In the genomic region with DNA sequence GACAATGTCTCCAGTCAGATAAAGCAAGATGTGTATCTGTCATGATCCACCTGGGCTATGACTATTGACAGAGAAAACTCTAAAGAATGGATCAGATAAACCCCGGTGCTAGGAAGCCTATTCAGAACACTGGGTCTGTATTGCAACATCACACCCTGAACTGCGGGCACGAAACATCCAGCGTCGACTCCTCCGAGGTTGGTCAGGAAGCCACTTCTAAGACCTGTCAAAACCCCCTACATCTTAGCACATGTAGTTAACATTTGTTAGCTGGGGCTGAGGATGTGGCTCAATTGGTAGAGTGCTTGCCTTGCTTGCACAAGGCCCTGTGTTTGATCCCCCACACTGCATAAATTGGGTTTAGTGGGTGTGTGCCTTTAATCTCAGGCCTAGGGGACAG, we compare ENCODE assay signal across 28 mouse cellular contexts. TPM values are rescaled to one million over a fixed set of nuclear protein-coding genes. Genes with fewer than 3 reads are reported as not detected.
DNase-seq lines count a peak whose midpoint lies in the region; ATAC-seq lines count a peak whose summit lies in the region.
"Had no signal": no experiment of that assay in that cellular context is flagged by ENCODE, and none has a peak within 500 bp of the region (broad histone marks: within the 10 kb centered on the region; RNA-seq: fewer than 3 reads in every experiment).

No protein-coding gene starts in this region.

- H3K4me3 ChIP-seq in neural tube, embryonic 13.5 days = no peak overlapping the region
- H3K4me3 ChIP-seq: embryonic facial prominence, embryonic 12.5 days; forebrain, embryonic 15.5 days; heart, embryonic 10.5 days; heart, embryonic 15.5 days; limb, embryonic 13.5 days; liver, embryonic 13.5 days; midbrain, embryonic 15.5 days had no signal

- no peak overlapping the region for H3K4me2 ChIP-seq in neural tube, embryonic 13.5 days
- H3K4me2 ChIP-seq: embryonic facial prominence, embryonic 12.5 days; forebrain, embryonic 15.5 days; heart, embryonic 15.5 days; limb, embryonic 13.5 days; liver, embryonic 13.5 days; midbrain, embryonic 15.5 days had no signal

- H3K4me1 ChIP-seq in neural tube, embryonic 13.5 days (replicated peaks) = no peaks in the 10 kb centered on the region
- H3K4me1 ChIP-seq: midbrain, embryonic 15.5 days had no signal

- no peaks in the 10 kb centered on the region for H3K9me3 ChIP-seq in neural tube, embryonic 13.5 days
- H3K9me3 ChIP-seq: embryonic facial prominence, embryonic 12.5 days; forebrain, embryonic 15.5 days; G1E; heart, embryonic 10.5 days; heart, embryonic 15.5 days; limb, embryonic 13.5 days; liver, embryonic 13.5 days; midbrain, embryonic 15.5 days had no signal

- H3K27me3 ChIP-seq in neural tube, embryonic 13.5 days = no peaks in the 10 kb centered on the region
- H3K27me3 ChIP-seq: embryonic facial prominence, embryonic 12.5 days; forebrain, embryonic 15.5 days; heart, embryonic 15.5 days; limb, embryonic 13.5 days; midbrain, embryonic 15.5 days had no signal

- no peaks in the 10 kb centered on the region for H3K36me3 ChIP-seq in neural tube, embryonic 13.5 days
- H3K36me3 ChIP-seq: embryonic facial prominence, embryonic 12.5 days; forebrain, embryonic 15.5 days; G1E; heart, embryonic 10.5 days; heart, embryonic 15.5 days; limb, embryonic 13.5 days; liver, embryonic 13.5 days; midbrain, embryonic 15.5 days had no signal

- H3K9ac ChIP-seq in neural tube, embryonic 13.5 days = 0 out of 2 replicates have a peak overlapping the region, but pooled peaks have one; percentile 5
- H3K9ac ChIP-seq: embryonic facial prominence, embryonic 12.5 days; forebrain, embryonic 15.5 days; heart, embryonic 15.5 days; limb, embryonic 13.5 days; liver, embryonic 13.5 days; midbrain, embryonic 15.5 days had no signal

- ATAC-seq in neural tube, embryonic 13.5 days (ENCODE audit: low read depth) = no peak
- peak; percentile 67 for ATAC-seq in CD4-positive, CD25-positive, alpha-beta regulatory T cell, adult 4 months
- ATAC-seq: forebrain, embryonic 15.5 days; hindbrain, embryonic 16.5 days; intestine, embryonic 16.5 days; midbrain, embryonic 15.5 days had no signal

- no peak for DNase-seq in neural tube, embryonic 10.5 days (ENCODE audit: extremely low spot score, low spot score)
- DNase-seq in induced T-regulatory cell, adult 2 months (ENCODE audit: low read depth) = peak; percentile 26
- peak; percentile 33 to 49 for DNase-seq in natural killer cell, adult 2 months (ENCODE audit: low spot score in 2 of 2)
- DNase-seq in kidney, postnatal 14 days = no peak
- DNase-seq in kidney, postnatal 10 days = no peak
- no peak for DNase-seq in heart, adult 18-20 months
- DNase-seq: cerebellum, adult 11 months; cerebellum, adult 9-11 months; embryo, embryonic 11 days; kidney, adult 9 months; kidney, postnatal 25 days; liver, embryonic 13.5 days; right cerebral cortex, postnatal 25 days; thymus, adult 2 months had no signal

- 82% methylated on average over 6 of the region's 6 CpGs for WGBS in neural tube, embryonic 13.5 days

- no peak overlapping the region for H3K27ac ChIP-seq in neural tube, embryonic 13.5 days (replicated peaks)
- H3K27ac ChIP-seq: embryonic facial prominence, embryonic 12.5 days; forebrain, embryonic 15.5 days; heart, embryonic 15.5 days; limb, embryonic 13.5 days; liver, embryonic 13.5 days; midbrain, embryonic 15.5 days had no signal

RNA-seq across cellular contexts. Expression of a gene that starts 15.8 kb away (rescaled TPM):
- polyA plus RNA-seq in neural tube, embryonic 13.5 days (2015; fragmentation: Nextera tagmentation; extraction: Ambion mirVana) = not detected in 2 replicates
- polyA plus RNA-seq in CD4-positive, CD25-positive, alpha-beta regulatory T cell, adult 4 months (2017; shearing (Covaris generic)) = not detected
- total RNA-seq in heart, adult 18-20 months (2021) = 10 to 100 TPM; 25.9 to 30.0 TPM
- total RNA-seq: layer of hippocampus, postnatal 14 days had no signal
- polyA plus RNA-seq: forebrain, embryonic 15.5 days; G1E; hindbrain, embryonic 16.5 days; liver, embryonic 13.5 days; midbrain, embryonic 15.5 days; neural tube, embryonic 14.5 days had no signal

RNA-seq across cellular contexts. Expression of a gene that starts 22.6 kb away (rescaled TPM):
- polyA plus RNA-seq in neural tube, embryonic 13.5 days (2015; fragmentation: Nextera tagmentation; extraction: Ambion mirVana) = 0.14 and 0.18 TPM in 2 replicates
- polyA plus RNA-seq in CD4-positive, CD25-positive, alpha-beta regulatory T cell, adult 4 months (2017; shearing (Covaris generic)) = not detected
- 10 to 100 TPM; 37.3 to 39.0 TPM for total RNA-seq in heart, adult 18-20 months (2021)
- polyA plus RNA-seq: G1E; hindbrain, embryonic 11.5 days; intestine, embryonic 16.5 days; limb, embryonic 13.5 days; liver, embryonic 13.5 days had no signal

RNA-seq across cellular contexts. Expression of a gene that starts 22.8 kb away (rescaled TPM):
- polyA plus RNA-seq in neural tube, embryonic 13.5 days (2015; fragmentation: Nextera tagmentation; extraction: Ambion mirVana) = 2.4 and 2.7 TPM in 2 replicates
- polyA plus RNA-seq in CD4-positive, CD25-positive, alpha-beta regulatory T cell, adult 4 months (2017; shearing (Covaris generic)) = under 1 TPM in 1 of 2 experiments, not detected in 1; 0.12 TPM
- 1 to 10 TPM; 2.0 to 2.4 TPM for total RNA-seq in heart, adult 18-20 months (2021)

RNA-seq across cellular contexts. Expression of a gene that starts 26.6 kb away (rescaled TPM):
- polyA plus RNA-seq in neural tube, embryonic 13.5 days (2015; fragmentation: Nextera tagmentation; extraction: Ambion mirVana) = 21.5 and 23.2 TPM in 2 replicates
- under 1 TPM in 1 of 2 experiments, not detected in 1; 0.61 TPM for polyA plus RNA-seq in CD4-positive, CD25-positive, alpha-beta regulatory T cell, adult 4 months (2017; shearing (Covaris generic))
- total RNA-seq in heart, adult 18-20 months (2021) = 1 to 10 TPM; 4.2 to 6.1 TPM

RNA-seq across cellular contexts. Expression of a gene that starts 33.4 kb away (rescaled TPM):
- 4.6 and 4.8 TPM in 2 replicates for polyA plus RNA-seq in neural tube, embryonic 13.5 days (2015; fragmentation: Nextera tagmentation; extraction: Ambion mirVana)
- polyA plus RNA-seq in CD4-positive, CD25-positive, alpha-beta regulatory T cell, adult 4 months (2017; shearing (Covaris generic)) = 1 to 10 TPM in 1 of 2 experiments, under 1 TPM in 1; 0.99 to 1.5 TPM
- total RNA-seq in heart, adult 18-20 months (2021) = 1 to 10 TPM; 5.3 to 6.4 TPM

Comparison
In these comparisons a context has a peak if more than half of its experiments do, and no peak if none do; other contexts are left out.
1. DNase-seq: peak in induced T-regulatory cell, adult 2 months (single experiment) and natural killer cell, adult 2 months (2 of 2); none in neural tube, embryonic 10.5 days (single experiment), kidney, postnatal 14 days (single experiment), kidney, postnatal 10 days (single experiment) and heart, adult 18-20 months (0 of 2).